Mouse (Mus musculus) liver, postnatal 0 days (tissue): ENCODE data around the gene B3gnt4. TPM values are rescaled to one million over a fixed set of nuclear protein-coding genes. Genes with fewer than 3 reads are reported as not detected.

Source experiments
- ATAC-seq: fragments of 200-750 bp; cut with Nextera tagmentation; 2 replicates; pipeline ENCODE4 v1.8.0; 2017; ENCODE audit warnings: mild to moderate bottlenecking, moderate library complexity
- DNase-seq: peaks from one replicate; pipeline ENCODE4 v3.0.0-alpha.2; 2016
- H3K27ac ChIP-seq: fragments of 300-500 bp; sonication (generic); 2 replicates; pipeline ENCODE4 v1.5.1; 2014; ENCODE audit warnings: antibody characterized with exemption, moderate library complexity, mild to moderate bottlenecking, low read depth
- H3K27me3 ChIP-seq: fragments of 300-500 bp; sonication (generic); 2 replicates; pipeline ENCODE4 v1.6.1; 2014; ENCODE audit warnings: low read length, control low read depth, mixed read lengths; ENCODE audit not compliant: insufficient read depth
- H3K36me3 ChIP-seq: fragments of 300-500 bp; sonication (generic); replicated peaks from 2 replicates; pipeline ENCODE4 v1.6.1; 2014; ENCODE audit warnings: mild to moderate bottlenecking, control low read depth, low read length, moderate library complexity, mixed read lengths; ENCODE audit not compliant: insufficient read depth
- H3K4me1 ChIP-seq: fragments of 300-500 bp; sonication (generic); 2 replicates; pipeline ENCODE4 v1.6.1; 2014; ENCODE audit warnings: antibody characterized with exemption, mild to moderate bottlenecking, control low read depth; ENCODE audit not compliant: insufficient read depth
- H3K4me2 ChIP-seq: fragments of 300-500 bp; sonication (generic); 2 replicates; pipeline ENCODE4 v1.6.1; 2014; ENCODE audit warnings: low read depth, mild to moderate bottlenecking, low read length, moderate library complexity, mixed read lengths
- H3K4me3 ChIP-seq: fragments of 300-500 bp; sonication (generic); 2 replicates; pipeline ENCODE4 v1.5.1; 2014; ENCODE audit warnings: low read depth, low read length
- H3K9ac ChIP-seq: fragments of 300-500 bp; sonication (generic); replicated peaks from 2 replicates; pipeline ENCODE4 v1.6.1; 2014; ENCODE audit warnings: mild to moderate bottlenecking, moderate library complexity
- H3K9me3 ChIP-seq: fragments of 300-500 bp; sonication (generic); 2 replicates; pipeline ENCODE4 v1.6.1; 2016; ENCODE audit warnings: mild to moderate bottlenecking, control low read depth, low read length, mixed read lengths
- CTCF ChIP-seq: sonication (generic); IDR thresholded peaks from 2 replicates; pipeline ENCODE4 v1.5.1; 2016; ENCODE audit warnings: antibody characterized with exemption, low read depth
- EP300 ChIP-seq: IDR thresholded peaks from 2 replicates; pipeline ENCODE4 v1.6.1; 2016; ENCODE audit warnings: antibody characterized with exemption, low read depth, mild to moderate bottlenecking
- WGBS: fragments of 180-500 bp; shearing (Covaris S2); extraction: QIAGEN DNeasy Blood & Tissue Kit; methylation state at CpG from one replicate; pipeline ENCODE4 v1.1.7; 2014; ENCODE audit not compliant: insufficient replicate concordance; 5-methylcytosine and 5-hydroxymethylcytosine counted together
- microRNA-seq: library from miRNA; unstranded; fragments of <30 nt; microRNA quantifications from one replicate; pipeline ENCODE4, GENCODE M21; 2016
- polyA plus RNA-seq: library from polyadenylated mRNA; unstranded; fragments of >200 nt; fragmentation: Nextera tagmentation; extraction: Ambion mirVana; gene quantifications from 2 replicates; pipeline ENCODE4 v1.2.1, GENCODE M21; 2015

B3gnt4 gene
- polyA plus RNA-seq, 1 experiment from 2014 or later: not detected

GRCm38 (mm10) chr5:123556451-123556850, 46.2 kb downstream of the B3gnt4 start:
- no peaks in the 10 kb centered on the region for H3K27me3 ChIP-seq
- TF ChIP-seq CTCF (no peak), EP300 (no peak)
- H3K4me2 ChIP-seq: no peak overlapping the region
- DNase-seq (peak; percentile 30), ATAC-seq (no peak)
- no peak overlapping the region for H3K9ac ChIP-seq
- H3K9me3 ChIP-seq: no peaks in the 10 kb centered on the region
- no peak overlapping the region for H3K27ac ChIP-seq
- WGBS: 74% methylated on average over 2 of the region's 2 CpGs
- peaks cover 31% of the 10 kb centered on the region for H3K36me3 ChIP-seq
- no peak overlapping the region for H3K4me3 ChIP-seq
- H3K4me1 ChIP-seq: no peaks in the 10 kb centered on the region

- no peak overlapping the region for H3K9ac ChIP-seq
- H3K9me3 ChIP-seq: no peaks in the 10 kb centered on the region
- H3K27ac ChIP-seq: no peak overlapping the region
- ATAC-seq (no peak), DNase-seq (no peak)
- 0 out of 2 replicates have a peak, but pooled peaks cover 4% of the 10 kb centered on the region for H3K4me1 ChIP-seq
- H3K36me3 ChIP-seq: peaks cover 47% of the 10 kb centered on the region
- H3K4me3 ChIP-seq: no peak overlapping the region
- TF ChIP-seq CTCF (no peak), EP300 (no peak)
- no peak overlapping the region for H3K4me2 ChIP-seq
- H3K27me3 ChIP-seq: no peaks in the 10 kb centered on the region
- 89% methylated on average over 8 of the region's 8 CpGs for WGBS
These were observed 49.3 kb downstream of the B3gnt4 start for GRCm38 (mm10) chr5:123559588-123559987.

GRCm38 (mm10) chr5:123561128-123561527, 50.9 kb downstream of the B3gnt4 start:
- no peak overlapping the region for H3K9ac ChIP-seq
- peaks cover 58% of the 10 kb centered on the region for H3K36me3 ChIP-seq
- 0 out of 2 replicates have a peak, but pooled peaks cover 4% of the 10 kb centered on the region for H3K4me1 ChIP-seq
- 89% methylated on average over 11 of the region's 11 CpGs for WGBS
- TF ChIP-seq EP300: no peak
- H3K27me3 ChIP-seq: no peaks in the 10 kb centered on the region
- DNase-seq: no peak
- no peaks in the 10 kb centered on the region for H3K9me3 ChIP-seq
- no peak for ATAC-seq
- H3K27ac ChIP-seq: no peak overlapping the region
- no peak overlapping the region for H3K4me2 ChIP-seq
- H3K4me3 ChIP-seq: no peak overlapping the region

Small RNA genes lying within 50 kb of the gene (microRNA-seq; reads per million reads assigned to microRNA genes)
- 2.4 reads per million for gene Mir7647

Other genes starting within 250 kb of the B3gnt4 start
- 5.1 and 5.3 TPM in 2 replicates for gene Bcl7a, start 166.6 kb upstream of the B3gnt4 start, polyA plus RNA-seq
- gene Mlxip, start 115.7 kb upstream of the B3gnt4 start, polyA plus RNA-seq: 3.5 and 4.5 TPM in 2 replicates
- not detected in 2 replicates for gene Lrrc43, start 21.2 kb upstream of the B3gnt4 start, polyA plus RNA-seq
- not detected in 2 replicates for gene Il31, start 21.0 kb upstream of the B3gnt4 start, polyA plus RNA-seq
- 34.1 and 35.2 TPM in 2 replicates for gene Diablo, start 13.7 kb downstream of the B3gnt4 start, polyA plus RNA-seq
- gene Gm49027, start 15.0 kb downstream of the B3gnt4 start, polyA plus RNA-seq: not detected in 2 replicates
- gene Vps33a, start 62.6 kb downstream of the B3gnt4 start, polyA plus RNA-seq: 11.6 and 11.8 TPM in 2 replicates
- 10.1 and 12.2 TPM in 2 replicates for gene Clip1, start 174.2 kb downstream of the B3gnt4 start, polyA plus RNA-seq
- 19.3 and 23.7 TPM in 2 replicates for gene Zcchc8, start 210.6 kb downstream of the B3gnt4 start, polyA plus RNA-seq
- 32.5 and 40.7 TPM in 2 replicates for gene Rsrc2, start 239.0 kb downstream of the B3gnt4 start, polyA plus RNA-seq
- gene Kntc1, start 239.3 kb downstream of the B3gnt4 start, polyA plus RNA-seq: 7.5 and 7.6 TPM in 2 replicates